Mouse (Mus musculus): ENCODE results near the gene Cecr2.

DNA sequence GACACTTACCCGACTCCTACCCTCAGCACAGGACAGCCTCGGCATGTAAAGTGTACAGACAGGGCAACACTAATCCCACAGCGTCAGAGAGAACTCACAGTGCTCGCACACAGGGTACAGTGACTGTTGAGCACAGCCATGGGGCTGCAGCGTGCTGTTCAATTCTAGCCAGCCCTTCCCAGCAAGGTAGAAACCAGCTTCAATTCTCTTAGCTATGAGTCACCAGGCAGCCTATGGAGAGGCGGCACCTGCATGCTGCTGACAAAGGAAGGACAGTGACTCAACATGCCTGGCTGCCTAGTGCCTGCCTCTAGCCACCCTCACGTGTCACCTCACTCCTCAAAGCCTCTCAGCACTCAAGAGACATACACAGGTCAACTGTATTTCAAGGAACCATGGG is 131.8 kb downstream of the Cecr2 start:
- no peak for TF ChIP-seq CTCF (IDR thresholded peaks at IDR 0.05; ENCODE audit: low read depth, low read length)
- no peak for TF ChIP-seq GATA1 (IDR thresholded peaks at IDR 0.05; ENCODE audit: borderline replicate concordance, low read length)
- no peak for TF ChIP-seq TAL1 (conservative IDR thresholded peaks at IDR 0.05; ENCODE audit: low read depth, low read length)
- no peak for TF ChIP-seq GATA2 (IDR thresholded peaks at IDR 0.05; ENCODE audit: borderline replicate concordance, low read depth, low read length)
